Mouse (Mus musculus): ENCODE measurements around the gene Heatr5a. TPM values are rescaled to one million over a fixed set of nuclear protein-coding genes. Genes with fewer than 3 reads are reported as not detected.

Gene Heatr5a
- polyA plus RNA-seq, 1 experiment from 2014 or later = 5.8 TPM

DNA sequence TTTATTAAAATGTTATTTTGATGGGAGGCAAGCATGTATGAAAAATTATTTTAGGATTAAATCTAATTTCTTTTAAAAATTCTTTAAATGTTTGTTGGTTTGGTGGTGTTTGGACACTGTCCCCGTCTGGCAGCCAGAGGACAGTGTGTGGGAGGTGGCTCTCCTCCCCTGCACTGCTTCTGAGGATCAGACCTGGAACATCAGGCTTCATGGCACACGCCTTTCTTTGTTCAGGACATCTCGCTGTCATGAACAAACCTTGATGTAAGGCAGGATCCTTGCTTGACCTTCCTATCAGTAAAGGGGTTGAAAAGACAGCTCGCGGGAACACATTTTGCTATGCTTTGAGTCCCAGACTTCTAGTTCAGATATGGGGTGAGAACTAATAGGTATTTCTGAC lies 61.9 kb downstream of the Heatr5a start:
- H3K4me3 ChIP-seq (replicated peaks) = no peak overlapping the region
- no peak overlapping the region for H3K4me2 ChIP-seq
- no peaks in the 10 kb centered on the region for H3K9me3 ChIP-seq (replicated peaks)
- no peaks in the 10 kb centered on the region for H3K27me3 ChIP-seq (replicated peaks)
- H3K9ac ChIP-seq (replicated peaks) = no peak overlapping the region
- 92% methylated on average over 5 of the region's 5 CpGs for WGBS
- no peaks in the 10 kb centered on the region for H3K4me1 ChIP-seq
- ATAC-seq (ENCODE audit: low FRiP score) = no peak
- peaks cover 13% of the 10 kb centered on the region for H3K36me3 ChIP-seq
- H3K27ac ChIP-seq (replicated peaks) = no peak overlapping the region

DNA sequence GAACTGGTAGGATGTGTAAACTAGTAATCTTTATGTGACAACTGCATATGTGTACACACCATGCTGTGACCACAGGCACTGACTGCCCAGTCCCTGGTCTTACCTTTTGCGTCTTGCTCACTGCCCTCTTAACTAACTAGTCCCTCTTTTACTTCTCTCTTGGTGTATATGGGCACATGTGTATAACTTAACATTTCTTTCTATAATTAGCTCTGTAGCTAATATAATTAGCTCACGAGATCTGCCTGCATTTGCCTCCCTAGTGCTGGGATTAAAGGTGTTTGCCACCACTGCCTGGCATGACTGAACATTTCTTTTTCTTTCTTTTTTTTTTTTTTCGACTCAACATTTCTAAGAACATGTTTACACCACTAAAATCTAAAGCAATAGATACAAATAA lies 63.6 kb downstream of the Heatr5a start:
- H3K4me2 ChIP-seq = no peak overlapping the region
- no peaks in the 10 kb centered on the region for H3K4me1 ChIP-seq
- no peak overlapping the region for H3K27ac ChIP-seq (replicated peaks)
- ATAC-seq (ENCODE audit: low FRiP score) = no peak
- peaks cover 10% of the 10 kb centered on the region; the same call in 1 of the 2 replicates for H3K36me3 ChIP-seq
- no peaks in the 10 kb centered on the region for H3K27me3 ChIP-seq (replicated peaks)
- 88% methylated on average over 3 of the region's 3 CpGs for WGBS
- H3K4me3 ChIP-seq (replicated peaks) = no peak overlapping the region
- no peak overlapping the region for H3K9ac ChIP-seq (replicated peaks)
- no peaks in the 10 kb centered on the region for H3K9me3 ChIP-seq (replicated peaks)

DNA sequence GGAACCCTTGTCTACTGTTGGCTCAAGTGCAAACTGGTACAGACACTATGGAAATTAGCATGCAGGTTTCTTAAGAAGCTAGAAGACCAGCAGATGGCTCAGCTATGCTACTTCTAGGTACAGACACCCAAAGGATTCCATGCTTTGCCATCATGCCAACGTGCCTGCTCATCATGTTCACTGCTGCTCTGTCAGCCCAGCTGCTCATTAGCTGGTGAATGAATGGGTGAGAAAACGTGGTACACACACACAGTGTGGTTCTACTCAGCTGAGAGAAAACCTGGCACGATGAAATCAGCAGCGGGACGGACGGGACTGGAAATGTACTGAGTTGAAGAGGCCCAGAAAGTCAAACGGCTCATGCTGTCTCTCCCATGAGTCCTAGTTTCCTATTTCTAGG lies 70.6 kb downstream of the Heatr5a start:
- no peak overlapping the region for H3K9ac ChIP-seq (replicated peaks)
- no peak overlapping the region for H3K27ac ChIP-seq (replicated peaks)
- no peaks in the 10 kb centered on the region for H3K9me3 ChIP-seq (replicated peaks)
- no peak overlapping the region for H3K4me3 ChIP-seq (replicated peaks)
- 78% methylated on average over 7 of the region's 7 CpGs for WGBS
- H3K27me3 ChIP-seq (replicated peaks) = no peaks in the 10 kb centered on the region
- no peak for ATAC-seq (ENCODE audit: low FRiP score)
- H3K36me3 ChIP-seq = peaks cover 23% of the 10 kb centered on the region
- H3K4me2 ChIP-seq = no peak overlapping the region
- H3K4me1 ChIP-seq = no peaks in the 10 kb centered on the region

DNA sequence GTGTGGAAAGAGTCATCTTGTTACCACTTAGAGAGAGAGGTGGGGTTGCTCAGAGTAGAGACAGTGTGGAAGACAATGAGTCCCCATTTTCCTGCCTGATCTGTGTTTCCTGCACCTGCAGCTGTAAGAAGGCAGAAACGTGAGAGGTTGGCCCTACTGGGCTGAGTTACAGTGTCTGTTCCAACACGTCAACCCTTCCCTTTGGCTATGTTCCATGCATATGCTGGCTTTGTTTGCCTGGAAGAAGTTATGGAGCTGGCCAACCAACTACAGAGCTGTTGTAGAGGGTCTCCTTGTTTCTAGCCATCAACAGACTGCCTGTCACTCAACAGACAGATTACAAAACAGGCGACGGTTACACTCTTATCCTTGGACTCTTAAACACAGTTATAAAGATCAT lies 74.2 kb downstream of the Heatr5a start:
- no peak for ATAC-seq (ENCODE audit: low FRiP score)
- Histone ChIP-seq H3K4me2 (no peak overlapping the region), H3K36me3 (peaks cover 27% of the 10 kb centered on the region), H3K4me3 (replicated peaks) (no peak overlapping the region), H3K4me1 (no peaks in the 10 kb centered on the region), H3K9me3 (replicated peaks) (no peaks in the 10 kb centered on the region), H3K9ac (replicated peaks) (no peak overlapping the region), H3K27ac (replicated peaks) (no peak overlapping the region), H3K27me3 (replicated peaks) (no peaks in the 10 kb centered on the region)
- WGBS = 87% methylated on average over 4 of the region's 4 CpGs

DNA sequence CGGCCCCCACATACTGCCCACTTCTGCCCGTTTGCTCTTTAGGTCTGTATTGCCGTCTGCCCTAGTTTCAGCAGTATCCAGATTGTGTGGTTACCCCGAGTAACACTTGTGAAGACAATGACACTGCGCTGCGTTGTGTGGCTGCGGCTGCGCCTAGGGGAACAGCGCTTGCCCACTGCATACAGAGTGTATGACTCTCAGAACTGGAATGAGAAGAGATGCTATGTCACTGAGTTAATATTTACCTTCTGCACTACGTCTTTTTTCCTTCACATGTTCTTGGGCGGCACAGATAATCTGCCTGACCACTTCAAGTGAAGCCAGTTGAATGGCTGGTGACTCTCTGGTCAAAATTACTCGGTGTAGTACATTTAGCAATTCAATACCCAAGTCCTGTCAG lies 82.5 kb downstream of the Heatr5a start:
- 90% methylated on average over 12 of the region's 12 CpGs for WGBS
- Histone ChIP-seq H3K27me3 (replicated peaks) (no peaks in the 10 kb centered on the region), H3K4me2 (no peak overlapping the region), H3K27ac (replicated peaks) (no peak overlapping the region), H3K36me3 (peaks cover 47% of the 10 kb centered on the region), H3K9me3 (replicated peaks) (no peaks in the 10 kb centered on the region), H3K4me3 (replicated peaks) (no peak overlapping the region), H3K4me1 (no peaks in the 10 kb centered on the region), H3K9ac (replicated peaks) (no peak overlapping the region)
- ATAC-seq (ENCODE audit: low FRiP score) = no peak

DNA sequence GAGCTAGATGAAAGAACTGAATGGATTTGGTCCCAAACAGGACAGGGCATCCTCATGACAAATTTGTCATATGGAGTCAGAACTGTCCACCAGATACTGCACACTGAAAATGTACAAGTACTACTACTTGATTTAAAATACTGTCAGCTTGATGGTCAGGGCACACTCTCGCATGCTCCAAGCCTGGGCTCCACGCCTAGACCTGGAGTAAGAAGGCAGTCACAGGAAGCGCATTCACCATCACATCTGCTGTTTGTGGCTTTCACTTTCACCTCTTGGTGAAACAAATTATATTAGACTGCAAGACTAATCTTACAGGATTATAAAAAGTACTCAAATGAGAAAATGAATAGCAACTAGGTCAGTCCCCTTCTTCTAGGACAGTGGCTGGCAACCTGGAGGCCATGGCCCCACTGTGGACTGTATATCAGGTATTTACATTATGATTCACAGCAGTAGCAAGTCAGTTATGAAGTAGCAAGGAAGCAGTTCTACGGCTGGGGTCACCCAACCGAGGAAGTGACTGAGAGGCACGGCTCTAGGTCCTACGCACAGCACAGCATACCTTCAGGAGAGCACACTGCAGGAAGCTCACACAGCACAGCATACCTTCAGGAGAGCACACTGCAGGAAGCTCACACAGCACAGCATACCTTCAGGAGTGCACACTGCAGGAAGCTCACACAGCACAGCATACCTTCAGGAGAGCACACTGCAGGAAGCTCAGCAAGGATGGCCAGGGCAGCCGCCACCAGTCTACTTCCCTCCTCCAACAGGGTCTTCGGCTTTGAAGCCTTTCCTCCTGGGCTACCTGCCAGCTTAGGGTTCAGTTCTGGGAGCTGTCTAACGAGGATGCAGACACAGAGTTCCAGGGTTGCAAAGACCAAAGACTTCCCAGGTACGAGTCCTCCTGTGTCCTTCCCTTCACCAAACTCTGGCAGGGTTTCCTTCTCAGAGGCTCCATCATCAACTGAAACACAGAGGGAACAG lies 83.5 kb downstream of the Heatr5a start:
- Histone ChIP-seq H3K4me1 (no peaks in the 10 kb centered on the region), H3K36me3 (peaks cover 49% of the 10 kb centered on the region), H3K9me3 (replicated peaks) (no peaks in the 10 kb centered on the region), H3K27me3 (replicated peaks) (no peaks in the 10 kb centered on the region), H3K4me2 (no peak overlapping the region), H3K27ac (replicated peaks) (no peak overlapping the region), H3K9ac (replicated peaks) (no peak overlapping the region), H3K4me3 (replicated peaks) (no peak overlapping the region)
- 89% methylated on average over 11 of the region's 11 CpGs for WGBS
- no peak for ATAC-seq (ENCODE audit: low FRiP score)

DNA sequence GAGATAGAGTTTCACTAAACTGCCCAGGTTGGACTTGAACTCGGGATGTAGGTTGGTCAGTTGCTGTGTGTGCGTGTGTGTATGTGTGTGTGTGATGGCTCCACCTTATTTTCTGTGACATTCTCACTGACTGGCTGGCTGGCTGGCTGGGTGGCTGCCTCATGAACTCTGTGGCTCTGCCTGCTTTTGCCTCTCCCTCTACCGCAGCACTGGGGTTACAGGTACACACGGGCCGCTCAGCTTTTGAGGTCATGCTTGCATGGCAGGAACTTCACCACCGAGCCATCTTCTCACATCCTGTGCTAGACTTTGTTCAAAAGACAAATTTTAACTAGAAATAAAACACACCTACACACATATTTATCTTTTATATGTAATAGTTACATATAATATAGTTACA lies 84.8 kb downstream of the Heatr5a start:
- no peak overlapping the region for H3K27ac ChIP-seq (replicated peaks)
- no peak overlapping the region for H3K9ac ChIP-seq (replicated peaks)
- H3K4me3 ChIP-seq (replicated peaks) = no peak overlapping the region
- no peaks in the 10 kb centered on the region for H3K4me1 ChIP-seq
- ATAC-seq (ENCODE audit: low FRiP score) = no peak
- peaks cover 43% of the 10 kb centered on the region for H3K36me3 ChIP-seq
- no peak overlapping the region for H3K4me2 ChIP-seq
- H3K27me3 ChIP-seq (replicated peaks) = no peaks in the 10 kb centered on the region
- H3K9me3 ChIP-seq (replicated peaks) = no peaks in the 10 kb centered on the region
- 96% methylated on average over 6 of the region's 6 CpGs for WGBS

DNA sequence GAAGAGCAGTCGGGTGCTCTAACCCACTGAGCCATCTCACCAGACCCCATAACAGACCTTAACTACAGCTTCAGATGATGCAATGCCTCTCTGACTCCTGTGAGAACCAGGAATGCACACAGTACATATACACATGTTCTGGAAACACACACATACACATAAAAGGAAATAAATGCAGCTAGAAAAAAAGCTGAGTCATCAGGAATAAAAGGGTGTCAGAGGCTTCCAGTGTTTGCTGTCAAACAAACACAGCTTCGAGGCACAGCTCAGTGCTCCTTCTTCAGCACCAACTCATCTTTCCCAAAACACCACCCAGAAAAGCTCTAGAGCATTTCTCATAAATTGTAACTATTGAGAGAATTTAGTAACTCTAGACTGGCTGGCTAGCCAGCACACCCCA lies 86.3 kb downstream of the Heatr5a start:
- no peaks in the 10 kb centered on the region for H3K9me3 ChIP-seq (replicated peaks)
- no peaks in the 10 kb centered on the region for H3K4me1 ChIP-seq
- no peak overlapping the region for H3K4me2 ChIP-seq
- H3K36me3 ChIP-seq = peaks cover 49% of the 10 kb centered on the region
- H3K9ac ChIP-seq (replicated peaks) = no peak overlapping the region
- WGBS = 97% methylated on average over 2 of the region's 2 CpGs
- ATAC-seq (ENCODE audit: low FRiP score) = no peak
- H3K27ac ChIP-seq (replicated peaks) = no peak overlapping the region
- no peaks in the 10 kb centered on the region for H3K27me3 ChIP-seq (replicated peaks)
- H3K4me3 ChIP-seq (replicated peaks) = no peak overlapping the region

DNA sequence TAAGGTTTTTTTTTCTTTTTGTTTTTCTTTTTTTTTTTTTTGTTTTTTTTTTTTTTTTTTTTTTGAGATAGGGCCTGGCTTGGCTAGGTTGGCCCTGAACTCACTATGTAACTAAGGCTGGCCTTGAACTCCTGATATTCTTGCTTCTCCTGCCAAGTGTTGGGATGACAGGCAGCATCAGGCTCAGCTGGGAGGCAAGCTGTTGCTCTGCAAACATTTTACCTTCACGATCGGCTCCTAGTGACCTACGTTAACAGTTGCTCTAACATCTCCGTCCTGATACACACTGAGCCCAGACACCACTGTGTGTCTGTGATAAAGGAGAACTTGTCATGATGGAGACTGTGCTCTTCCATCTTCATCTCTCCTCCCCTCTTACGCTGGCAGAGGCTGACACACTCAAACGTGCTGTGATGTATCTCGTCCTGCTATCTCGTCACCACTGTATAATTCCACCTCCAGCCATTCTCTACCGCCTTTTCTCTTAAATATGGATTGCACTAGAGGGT lies 87.8 kb downstream of the Heatr5a start:
- Histone ChIP-seq H3K9me3 (replicated peaks) (no peaks in the 10 kb centered on the region), H3K27me3 (replicated peaks) (no peaks in the 10 kb centered on the region), H3K27ac (replicated peaks) (no peak overlapping the region), H3K36me3 (peaks cover 42% of the 10 kb centered on the region), H3K4me3 (replicated peaks) (no peak overlapping the region), H3K4me2 (no peak overlapping the region), H3K9ac (replicated peaks) (no peak overlapping the region), H3K4me1 (no peaks in the 10 kb centered on the region)
- ATAC-seq (ENCODE audit: low FRiP score) = no peak
- WGBS = 96% methylated on average over 9 of the region's 9 CpGs

DNA sequence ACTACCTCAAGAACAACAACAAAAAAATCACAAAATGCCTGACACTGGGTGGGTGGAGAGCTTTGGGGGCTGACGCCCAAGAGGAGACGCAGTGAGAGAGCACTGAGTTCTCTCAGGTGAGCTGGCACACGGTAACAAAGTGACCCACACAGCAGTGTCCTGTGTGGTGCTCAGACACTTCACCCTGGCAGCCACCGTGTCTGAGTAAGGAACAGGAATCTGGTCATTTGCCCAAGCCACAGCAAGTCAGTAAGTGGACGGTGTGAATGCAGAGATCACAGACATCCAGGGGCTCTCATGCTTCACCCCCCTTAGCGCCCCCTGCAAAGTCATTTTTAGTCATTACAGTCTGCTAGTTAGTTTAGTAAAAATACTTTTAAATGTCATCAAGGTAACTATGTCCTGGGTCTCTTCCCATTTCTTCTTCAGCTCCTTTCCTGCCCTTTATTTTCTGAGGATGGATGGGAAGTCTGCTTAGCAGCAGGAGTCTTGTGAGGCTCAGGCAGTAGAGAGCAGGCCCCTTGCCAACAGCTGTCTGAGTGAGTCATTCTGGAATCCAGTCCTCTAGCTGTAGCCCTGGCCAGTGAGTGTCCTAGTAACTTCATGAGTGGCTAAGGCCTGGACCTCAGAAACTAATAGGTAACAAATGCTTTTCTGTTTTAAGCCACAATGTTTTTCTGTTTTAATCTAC lies 88.4 kb downstream of the Heatr5a start:
- no peaks in the 10 kb centered on the region for H3K9me3 ChIP-seq (replicated peaks)
- no peak overlapping the region for H3K4me2 ChIP-seq
- H3K4me1 ChIP-seq = no peaks in the 10 kb centered on the region
- peaks cover 39% of the 10 kb centered on the region for H3K36me3 ChIP-seq
- peak overlapping the region; percentile 60 for H3K27ac ChIP-seq (replicated peaks)
- no peak overlapping the region for H3K4me3 ChIP-seq (replicated peaks)
- no peak overlapping the region for H3K9ac ChIP-seq (replicated peaks)
- H3K27me3 ChIP-seq (replicated peaks) = no peaks in the 10 kb centered on the region
- 81% methylated on average over 6 of the region's 6 CpGs for WGBS
- no peak for ATAC-seq (ENCODE audit: low FRiP score)

DNA sequence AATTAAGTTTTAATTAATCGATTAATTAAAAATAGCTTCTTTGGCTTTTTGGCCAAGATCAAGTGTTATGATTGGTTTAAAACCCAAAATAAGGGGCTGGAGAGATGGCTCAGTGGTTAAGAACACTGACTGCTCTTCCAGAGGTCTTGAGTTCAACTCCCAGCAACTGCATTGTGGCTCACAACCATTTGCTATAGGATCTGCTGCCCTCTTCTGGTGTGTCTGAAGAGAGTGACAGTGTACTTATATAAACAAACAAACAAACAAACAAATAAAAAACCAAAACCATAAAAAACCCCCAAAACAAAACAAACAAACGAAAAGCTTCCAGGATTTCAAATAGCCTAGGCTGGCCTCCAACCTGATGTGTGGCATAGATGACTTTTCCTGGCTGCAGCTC lies 89.3 kb downstream of the Heatr5a start:
- no peak overlapping the region for H3K27ac ChIP-seq (replicated peaks)
- ATAC-seq (ENCODE audit: low FRiP score) = no peak
- H3K4me3 ChIP-seq (replicated peaks) = no peak overlapping the region
- H3K27me3 ChIP-seq (replicated peaks) = no peaks in the 10 kb centered on the region
- H3K4me2 ChIP-seq = no peak overlapping the region
- 80% methylated on average over 2 of the region's 2 CpGs for WGBS
- no peaks in the 10 kb centered on the region for H3K4me1 ChIP-seq
- no peak overlapping the region for H3K9ac ChIP-seq (replicated peaks)
- no peaks in the 10 kb centered on the region for H3K9me3 ChIP-seq (replicated peaks)
- H3K36me3 ChIP-seq = peaks cover 40% of the 10 kb centered on the region
